8 mouse cellular contexts compared by ENCODE assay signal in the genomic region with DNA sequence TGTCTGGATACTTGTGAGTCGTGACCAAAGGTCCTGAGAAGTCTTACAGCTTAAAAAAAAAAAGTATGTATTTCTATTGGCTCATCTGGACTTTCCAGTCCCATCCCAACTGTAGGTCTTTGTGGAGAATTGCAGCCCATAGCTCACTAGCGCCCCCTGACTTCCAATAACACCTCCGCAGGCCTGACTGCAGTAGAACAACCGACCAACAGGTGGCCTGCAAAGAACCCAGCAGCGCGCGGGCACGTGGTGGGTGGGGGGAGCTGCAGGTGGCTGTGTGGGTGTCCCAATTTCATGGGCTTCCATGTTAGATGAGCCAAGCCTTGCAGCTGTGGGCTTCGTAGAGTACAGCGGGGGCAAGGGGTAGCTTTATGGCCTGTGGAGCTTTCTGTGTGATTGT.
A peak's percentile ranks its signal among the peaks of the same experiment; 100 is the strongest.
DNase-seq lines count a peak whose midpoint lies in the region; ATAC-seq lines count a peak whose summit lies in the region.
"Had no signal": no experiment of that assay in that cellular context is flagged by ENCODE, and none has a peak within 500 bp of the region (broad histone marks: within the 10 kb centered on the region; RNA-seq: fewer than 3 reads in every experiment).

No protein-coding gene starts in this region.

- H3K4me2 ChIP-seq in lung, embryonic 16.5 days (ENCODE audit: low read depth, low read length): no peak overlapping the region
- H3K4me2 ChIP-seq: hindbrain, embryonic 15.5 days had no signal

- H3K9ac ChIP-seq in lung, embryonic 16.5 days (ENCODE audit: low read length): no peak overlapping the region
- H3K9ac ChIP-seq: hindbrain, embryonic 15.5 days had no signal

- H3K27ac ChIP-seq in lung, embryonic 16.5 days (ENCODE audit: low read length): no peak overlapping the region
- H3K27ac ChIP-seq: hindbrain, embryonic 15.5 days had no signal

- DNase-seq in 416B (ENCODE audit: low read depth): peak; percentile 82
- DNase-seq in CD8-positive naive resting alpha-beta T cell, adult 2 months (ENCODE audit: low read depth in 2 of 2, low spot score in 2 of 2): peak; percentile 74 to 80
- DNase-seq in c-Kit-positive CD71-negative TER-119-negative erythroid progenitor cells, embryonic 14.5 days (ENCODE audit: low read depth): peak; percentile 57
- peak; percentile 61 for DNase-seq in gastrocnemius, postnatal 25 days
- peak; percentile 65 to 82 for DNase-seq in kidney, postnatal 36 days
- peak; percentile 20 to 35 for DNase-seq in right cerebral cortex, postnatal 36 days (ENCODE audit: low spot score in 2 of 2)

- WGBS in lung, embryonic 16.5 days: 17% methylated on average over 10 of the region's 10 CpGs

- no peaks in the 10 kb centered on the region for H3K9me3 ChIP-seq in lung, embryonic 16.5 days (ENCODE audit: control insufficient read depth, low read length)
- H3K9me3 ChIP-seq: hindbrain, embryonic 15.5 days had no signal

- no peaks in the 10 kb centered on the region for H3K36me3 ChIP-seq in lung, embryonic 16.5 days (ENCODE audit: control insufficient read depth, insufficient read depth, low read length)
- H3K36me3 ChIP-seq: hindbrain, embryonic 15.5 days had no signal

- no peak overlapping the region for H3K4me3 ChIP-seq in lung, embryonic 16.5 days (ENCODE audit: low read length)
- H3K4me3 ChIP-seq: hindbrain, embryonic 15.5 days had no signal

- ATAC-seq in lung, embryonic 16.5 days (ENCODE audit: low read depth): peak; percentile 11; the same call in 1 of the 2 replicates

- H3K4me1 ChIP-seq in lung, embryonic 16.5 days (replicated peaks; ENCODE audit: control insufficient read depth, insufficient read depth, low read length): 0 out of 2 replicates have a peak, but pooled peaks cover 4% of the 10 kb centered on the region
- H3K4me1 ChIP-seq: hindbrain, embryonic 15.5 days had no signal

- no peaks in the 10 kb centered on the region for H3K27me3 ChIP-seq in lung, embryonic 16.5 days (ENCODE audit: control insufficient read depth, insufficient read depth, low read depth, low read length)
- H3K27me3 ChIP-seq: hindbrain, embryonic 15.5 days had no signal

Comparison
In these comparisons a context has a peak if more than half of its experiments do, and no peak if none do; other contexts are left out.
1. DNase-seq: peak in every context shown above with its lines; median percentile 82 in 416B; 77 in CD8-positive naive resting alpha-beta T cell, adult 2 months; 74 in kidney, postnatal 36 days; 61 in gastrocnemius, postnatal 25 days; 57 in c-Kit-positive CD71-negative TER-119-negative erythroid progenitor cells, embryonic 14.5 days; 28 in right cerebral cortex, postnatal 36 days.